Mouse (Mus musculus) CH12.LX (cell line): ENCODE measurements at regions not wholly inside any gene's neighbourhood (a gene's known extent, or its start where the extent isn't known, plus 50 kb on each side); places are given as distances from the start of the nearest gene placed in this dataset.
"Not testable (repeated sequence)": the region's sequence is repeated elsewhere in the genome, so short reads cannot be mapped to it uniquely, and the experiment has no call there.

ENCODE experiments used
- DNase-seq: peaks from one replicate; pipeline ENCODE4 v3.0.0-alpha.2; 2013; ENCODE audit errors: extremely low read depth
- H3K27ac ChIP-seq: 2 replicates; pipeline ENCODE4 v1.5.1; 2012; ENCODE audit warnings: low read depth, mild to moderate bottlenecking, control low read depth, moderate library complexity; ENCODE audit not compliant: insufficient read depth
- H3K27me3 ChIP-seq: replicated peaks from 2 replicates; pipeline ENCODE3; 2012; ENCODE audit warnings: inconsistent platforms
- H3K36me3 ChIP-seq, 2 experiments: replicated peaks in 1 of 2; 2 replicates each; pipeline versions ENCODE3 to v1.6.1; 2012; ENCODE audit warnings: inconsistent platforms in 1 of 2, low read length in 1 of 2, mild to moderate bottlenecking in 1 of 2, mixed read lengths in 1 of 2, moderate library complexity in 1 of 2; ENCODE audit not compliant: control insufficient read depth in 1 of 2, insufficient read depth in 1 of 2
- H3K4me1 ChIP-seq, 2 experiments: 2 replicates each; pipeline ENCODE4 v1.6.1; 2012; ENCODE audit warnings: inconsistent platforms in 1 of 2, moderate library complexity in 1 of 2; ENCODE audit not compliant: insufficient read depth in 2 of 2, control insufficient read depth in 1 of 2
- H3K4me2 ChIP-seq: 2 replicates; pipeline ENCODE4 v1.6.1; 2012; ENCODE audit warnings: low read depth, mild to moderate bottlenecking, control low read depth; ENCODE audit not compliant: poor library complexity, insufficient read depth, severe bottlenecking
- H3K4me3 ChIP-seq, 3 experiments: fragments of 150-350 bp in 1 of 3; sonication (generic) in 1 of 3; replicated peaks in 1 of 3; 2 replicates each; pipeline versions ENCODE3 to v1.5.1; 2011 to 2012; ENCODE audit warnings: low read depth in 2 of 3, low read length in 2 of 3, mild to moderate bottlenecking in 2 of 3, moderate library complexity in 2 of 3, control low read depth in 1 of 3, improper control_type of control experiment in 1 of 3, inconsistent platforms in 1 of 3, mixed read lengths in 1 of 3; ENCODE audit not compliant: poor library complexity in 1 of 3
- H3K79me2 ChIP-seq: replicated peaks from 2 replicates; pipeline ENCODE4 v1.6.1; 2012; ENCODE audit warnings: mild to moderate bottlenecking, moderate library complexity; ENCODE audit not compliant: control insufficient read depth, poor library complexity, insufficient read depth, severe bottlenecking; ENCODE audit errors: extremely low read depth
- H3K9ac ChIP-seq: 2 replicates; pipeline ENCODE4 v1.6.1; 2012; ENCODE audit warnings: low read depth, mild to moderate bottlenecking, control low read depth, moderate library complexity; ENCODE audit not compliant: insufficient read depth
- H3K9me3 ChIP-seq: replicated peaks from 2 replicates; pipeline ENCODE3; 2012; ENCODE audit warnings: low read length, inconsistent platforms, mixed read lengths
- IRF4 ChIP-seq: IDR thresholded peaks from 2 replicates; pipeline ENCODE4 v1.6.1; 2014; ENCODE audit warnings: low read depth, mild to moderate bottlenecking, inconsistent platforms, low read length, improper control_type of control experiment
- MAFK ChIP-seq: IDR thresholded peaks from 2 replicates; pipeline ENCODE4 v1.6.1; 2011; ENCODE audit warnings: low read length, improper control_type of control experiment; ENCODE audit not compliant: insufficient replicate concordance
- MAX ChIP-seq: IDR thresholded peaks from 2 replicates; pipeline ENCODE4 v1.6.1; 2011; ENCODE audit warnings: low read length, improper control_type of control experiment
- MEF2A ChIP-seq: IDR thresholded peaks from 2 replicates; pipeline ENCODE4 v1.6.1; 2014; ENCODE audit warnings: low read depth, mild to moderate bottlenecking, inconsistent platforms, low read length, improper control_type of control experiment, borderline replicate concordance
- NELFE ChIP-seq: IDR thresholded peaks from 2 replicates; pipeline ENCODE4 v1.6.1; 2011; ENCODE audit warnings: low read depth, low read length, improper control_type of control experiment
- NRF1 ChIP-seq: IDR thresholded peaks from 2 replicates; pipeline ENCODE4 v1.6.1; 2014; ENCODE audit warnings: low read depth, mild to moderate bottlenecking, inconsistent platforms, low read length, improper control_type of control experiment, moderate library complexity
- POLR2A ChIP-seq: IDR thresholded peaks from 2 replicates; pipeline ENCODE4 v1.6.1; 2011; ENCODE audit warnings: low read depth, mild to moderate bottlenecking, improper control_type of control experiment, low read length
- RCOR1 ChIP-seq: conservative IDR thresholded peaks from 2 replicates; pipeline ENCODE4 v1.6.1; 2012; ENCODE audit warnings: low read depth, mild to moderate bottlenecking, inconsistent platforms, low read length, improper control_type of control experiment
- SIN3A ChIP-seq: IDR thresholded peaks from 2 replicates; pipeline ENCODE4 v1.6.1; 2012; ENCODE audit warnings: low read length, improper control_type of control experiment, inconsistent platforms
- TBP ChIP-seq: conservative IDR thresholded peaks from 2 replicates; pipeline ENCODE4 v1.6.1; 2011; ENCODE audit warnings: low read depth, low read length, improper control_type of control experiment
- TCF12 ChIP-seq: IDR thresholded peaks from 2 replicates; pipeline ENCODE4 v1.6.1; 2014; ENCODE audit warnings: low read depth, mild to moderate bottlenecking, inconsistent platforms, low read length, improper control_type of control experiment
- UBTF ChIP-seq: IDR thresholded peaks from 2 replicates; pipeline ENCODE4 v1.6.1; 2012; ENCODE audit warnings: low read depth, mild to moderate bottlenecking, inconsistent platforms, low read length, improper control_type of control experiment, moderate library complexity
- USF2 ChIP-seq: conservative IDR thresholded peaks from 2 replicates; pipeline ENCODE4 v1.6.1; 2011; ENCODE audit warnings: low read depth, low read length, improper control_type of control experiment
- ZC3H11A ChIP-seq: IDR thresholded peaks from 2 replicates; pipeline ENCODE4 v1.6.1; 2012; ENCODE audit warnings: low read depth, mild to moderate bottlenecking, inconsistent platforms, low read length, improper control_type of control experiment
- ZMIZ1 ChIP-seq: IDR thresholded peaks from 2 replicates; pipeline ENCODE4 v1.6.1; 2012; ENCODE audit warnings: low read depth, mild to moderate bottlenecking, inconsistent platforms, low read length, improper control_type of control experiment
- ZNF384 ChIP-seq: IDR thresholded peaks from 2 replicates; pipeline ENCODE4 v1.6.1; 2012; ENCODE audit warnings: low read depth, low read length, improper control_type of control experiment, inconsistent platforms
- dilution Hi-C: fragments of 300-500 bp; cut with MboI; formaldehyde crosslinking; loops from 2 replicates; pipeline ENCODE4 v1.14.3; 2020; ENCODE audit warnings: low sequenced_read_pairs; ENCODE audit not compliant: extremely low pct_unique_long_range_greater_than_20kb, extremely low pct_ligation_motif_present
- in situ Hi-C: fragments of 300-500 bp; cut with MboI; formaldehyde crosslinking; loops from 3 replicates; pipeline ENCODE4 v1.14.3; 2019; ENCODE audit warnings: low sequenced_read_pairs, low pct_ligation_motif_present, low pct_unique_long_range_greater_than_20kb, mixed read lengths

DNA sequence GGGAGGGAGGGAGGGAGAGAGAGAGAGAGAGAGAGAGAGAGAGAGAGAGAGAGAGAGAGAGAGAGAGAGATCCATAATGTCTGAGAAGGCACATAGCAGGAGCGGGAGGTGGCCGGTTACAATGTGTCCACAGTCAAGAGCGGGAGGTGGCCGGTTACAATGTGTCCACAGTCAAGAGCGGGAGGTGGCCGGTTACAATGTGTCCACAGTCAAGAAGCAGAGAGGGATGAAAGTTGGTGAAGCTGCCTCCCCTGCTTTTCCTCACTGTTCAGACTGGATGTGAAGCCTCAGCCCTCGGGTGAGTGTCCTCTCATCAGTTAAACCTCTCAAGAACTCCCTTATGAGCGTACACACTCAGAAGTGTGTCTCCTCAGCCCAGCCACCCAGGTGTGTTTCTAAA, 57.2 kb upstream of the Dlx2 start:
- H3K4me3 ChIP-seq, H3K79me2 ChIP-seq, DNase-seq, H3K4me1 ChIP-seq, H3K4me2 ChIP-seq, H3K36me3 ChIP-seq, H3K9me3 ChIP-seq, H3K27ac ChIP-seq, H3K9ac ChIP-seq, H3K27me3 ChIP-seq, dilution Hi-C loops: not testable (repeated sequence)
- in situ Hi-C loops = loop anchor here (5.0 kb wide), 1 partner anchor 209 kb away; no protein-coding TSS in a partner anchor

GRCm38 (mm10) chr2:71605606-71606005, 59.1 kb upstream of the Dlx2 start:
- no peaks in the 10 kb centered on the region for H3K27me3 ChIP-seq
- no peak for DNase-seq
- no peak overlapping the region for H3K9ac ChIP-seq
- TF ChIP-seq ZNF384 (no peak), IRF4 (no peak), USF2 (no peak), RCOR1 (no peak), MEF2A (no peak), TCF12 (no peak), SIN3A (no peak), ZC3H11A (no peak), POLR2A (no peak), TBP (no peak), MAFK (no peak), NRF1 (no peak)
- H3K4me2 ChIP-seq = no peak overlapping the region
- dilution Hi-C loops (no loop called here), in situ Hi-C loops (no loop called here)
- no peaks in the 10 kb centered on the region for H3K79me2 ChIP-seq
- no peak overlapping the region for H3K4me3 ChIP-seq
- no peak overlapping the region for H3K27ac ChIP-seq
- H3K36me3 ChIP-seq = no peaks in the 10 kb centered on the region
- H3K4me1 ChIP-seq = no peaks in the 10 kb centered on the region
- H3K9me3 ChIP-seq = peaks cover 5% of the 10 kb centered on the region

GRCm38 (mm10) chr2:71607087-71607502, 60.5 kb upstream of the Dlx2 start:
- no peak overlapping the region for H3K4me3 ChIP-seq
- TF ChIP-seq UBTF = no peak
- TF ChIP-seq NELFE = no peak
- no peak for TF ChIP-seq MAX
- no peak for TF ChIP-seq IRF4
- TF ChIP-seq ZC3H11A = no peak
- TF ChIP-seq TCF12 = no peak
- TF ChIP-seq ZMIZ1 = no peak
- TF ChIP-seq, all 38 proteins: peak for 0
- H3K9me3 ChIP-seq = peaks cover 5% of the 10 kb centered on the region
- H3K36me3 ChIP-seq = no peaks in the 10 kb centered on the region
- H3K4me2 ChIP-seq = no peak overlapping the region
- H3K9ac ChIP-seq = no peak overlapping the region
- no peak overlapping the region for H3K27ac ChIP-seq
- no peaks in the 10 kb centered on the region for H3K79me2 ChIP-seq
- dilution Hi-C loops = no loop called here
- in situ Hi-C loops = no loop called here
- no peaks in the 10 kb centered on the region for H3K4me1 ChIP-seq
- no peak for DNase-seq
- H3K27me3 ChIP-seq = no peaks in the 10 kb centered on the region
